Mouse (Mus musculus) heart, adult 18-20 months (tissue): ENCODE results near the gene Pdxk. TPM values are rescaled to one million over a fixed set of nuclear protein-coding genes. Genes with fewer than 3 reads are reported as not detected.

Experiments
- microRNA-seq, 2 experiments: library from miRNA; unstranded; fragments of <30 nt; microRNA quantifications; one replicate each; pipeline ENCODE4 v1.2.0; 2022
- total RNA-seq, 2 experiments: library from RNA; stranded (reverse); gene quantifications; 2 replicates each; pipeline ENCODE4 v1.2.3; 2021

Pdxk gene
- total RNA-seq, 2 experiments from 2014 or later = 11.5 to 12.0 TPM

Small RNAs within 50 kb of the gene (microRNA-seq; reads per million reads assigned to microRNA genes)
- gene Mir6410 (0 reads per million in 2 experiments), gene Mir6907 (0 reads per million in 2 experiments), gene Mir6908 (0.27 to 0.38 reads per million in 2 experiments)

Other genes starting within 250 kb of the Pdxk start
- 10 to 100 TPM; 51.1 to 54.8 TPM for gene Trappc10, start 220.3 kb downstream of the Pdxk start, total RNA-seq
- 100 to 1,000 TPM; 214 to 237 TPM for gene Agpat3, start 112.5 kb downstream of the Pdxk start, total RNA-seq
- 10 to 100 TPM; 90.5 to 94.6 TPM for gene Rrp1, start 51.9 kb downstream of the Pdxk start, total RNA-seq
- gene Cstb, start 39.3 kb downstream of the Pdxk start, total RNA-seq = 10 to 100 TPM; 25.5 to 33.5 TPM
- gene Olfr1358, start 52.5 kb upstream of the Pdxk start, total RNA-seq = not detected
- 10 to 100 TPM; 31.6 to 40.5 TPM for gene Ilvbl, start 109.4 kb upstream of the Pdxk start, total RNA-seq
- gene Syde1, start 127.0 kb upstream of the Pdxk start, total RNA-seq = 10 to 100 TPM; 11.0 to 11.5 TPM
- gene Olfr1357, start 153.1 kb upstream of the Pdxk start, total RNA-seq = not detected